Mouse (Mus musculus) stomach, embryonic 15.5 days (tissue): ENCODE measurements around the gene Gzmg. TPM values are rescaled to one million over a fixed set of nuclear protein-coding genes. Genes with fewer than 3 reads are reported as not detected.
"Not testable (repeated sequence)": the region's sequence is repeated elsewhere in the genome, so short reads cannot be mapped to it uniquely, and the experiment has no call there.

ENCODE experiments used
- ATAC-seq: fragments of 200-750 bp; cut with Nextera tagmentation; 2 replicates; pipeline ENCODE4 v1.8.0; 2017; ENCODE audit warnings: low read depth, moderate number of reproducible peaks, moderate TSS enrichment; ENCODE audit not compliant: insufficient read depth, low FRiP score
- H3K27ac ChIP-seq: fragments of 300-500 bp; sonication (generic); 2 replicates; pipeline ENCODE4 v1.5.1; 2015; ENCODE audit warnings: mild to moderate bottlenecking, inconsistent platforms
- H3K27me3 ChIP-seq: fragments of 300-500 bp; sonication (generic); replicated peaks from 2 replicates; pipeline ENCODE4 v1.6.1; 2015; ENCODE audit warnings: inconsistent platforms
- H3K36me3 ChIP-seq: fragments of 300-500 bp; sonication (generic); 2 replicates; pipeline ENCODE4 v1.6.1; 2015; ENCODE audit warnings: inconsistent platforms
- H3K4me1 ChIP-seq: fragments of 300-500 bp; sonication (generic); 2 replicates; pipeline ENCODE4 v1.6.1; 2015; ENCODE audit warnings: inconsistent platforms
- H3K4me2 ChIP-seq: fragments of 300-500 bp; sonication (generic); 2 replicates; pipeline ENCODE4 v1.6.1; 2015; ENCODE audit warnings: mild to moderate bottlenecking, inconsistent platforms
- H3K4me3 ChIP-seq: fragments of 300-500 bp; sonication (generic); replicated peaks from 2 replicates; pipeline ENCODE4 v1.5.1; 2015; ENCODE audit warnings: inconsistent platforms
- H3K9ac ChIP-seq: fragments of 300-500 bp; sonication (generic); 2 replicates; pipeline ENCODE4 v1.6.1; 2015; ENCODE audit warnings: inconsistent platforms
- H3K9me3 ChIP-seq: fragments of 300-500 bp; sonication (generic); 2 replicates; pipeline ENCODE4 v1.6.1; 2016; ENCODE audit warnings: inconsistent platforms
- WGBS: fragments of 180-500 bp; shearing (Covaris S2); methylation state at CpG from one replicate; pipeline ENCODE4 v1.1.7; 2015; 5-methylcytosine and 5-hydroxymethylcytosine counted together
- polyA plus RNA-seq: library from polyadenylated mRNA; unstranded; fragments of >200 nt; fragmentation: Nextera tagmentation; extraction: Ambion mirVana; gene quantifications from 2 replicates; pipeline ENCODE4 v1.2.1, GENCODE M21; 2015

Gzmg gene
- polyA plus RNA-seq, result not detected in 2 replicates

DNA sequence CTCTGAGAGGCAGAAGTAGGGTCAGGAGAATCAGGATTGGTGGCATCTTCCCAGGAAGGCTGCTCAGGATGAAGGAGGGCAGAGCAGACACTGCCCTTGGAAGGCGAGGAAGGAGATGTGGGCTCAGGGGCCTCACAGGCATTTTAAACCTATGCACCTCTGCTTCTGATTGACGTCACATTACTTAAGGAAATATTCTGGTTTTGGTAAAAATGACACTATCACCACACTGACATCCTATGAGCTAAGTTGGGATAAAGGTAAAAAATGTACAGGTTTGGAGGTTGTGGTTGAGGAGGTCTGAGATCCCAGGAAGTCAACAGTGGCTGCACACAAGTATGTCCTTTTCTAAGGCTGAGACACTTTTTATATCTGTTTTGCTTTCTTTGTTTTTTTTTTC, at the start of gene Gzmg:
Gene Gzmg (minus strand): TSS at position 101 of the 400 bp plus-strand sequence.
- H3K36me3 ChIP-seq, H3K4me1 ChIP-seq, ATAC-seq, H3K27me3 ChIP-seq, H3K27ac ChIP-seq, H3K4me3 ChIP-seq, H3K9ac ChIP-seq, H3K4me2 ChIP-seq, H3K9me3 ChIP-seq: not testable (repeated sequence)
- WGBS, result 84% methylated on average over 2 of the region's 2 CpGs

DNA sequence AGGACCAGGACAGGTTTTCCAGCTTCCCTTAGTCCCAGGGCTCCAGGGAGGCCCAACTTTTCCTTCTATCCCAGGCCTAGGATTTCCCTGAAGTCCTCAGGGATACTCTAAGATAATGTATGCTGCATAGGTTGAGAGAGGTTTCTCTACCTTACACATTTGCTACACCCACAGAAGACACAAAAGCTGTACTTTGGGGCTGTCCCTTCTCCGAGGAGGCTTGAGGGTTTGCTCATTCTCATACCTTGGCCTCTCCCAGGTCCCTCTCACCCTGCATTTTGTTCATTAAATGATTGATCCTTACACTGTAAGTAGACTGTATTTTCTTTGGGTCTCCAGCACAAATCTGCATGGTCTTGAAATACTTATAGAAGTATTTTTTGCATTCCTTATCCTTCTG, 46.2 kb upstream of the Gzmg start:
- no peaks in the 10 kb centered on the region for H3K27me3 ChIP-seq
- H3K4me1 ChIP-seq, result no peaks in the 10 kb centered on the region
- no peaks in the 10 kb centered on the region for H3K36me3 ChIP-seq
- H3K27ac ChIP-seq, result no peak overlapping the region
- H3K4me3 ChIP-seq, result no peak overlapping the region
- H3K9me3 ChIP-seq, result no peaks in the 10 kb centered on the region
- no peak overlapping the region for H3K4me2 ChIP-seq
- ATAC-seq, result no peak
- WGBS, result 79% methylated on average over 1 of the region's 1 CpGs
- no peak overlapping the region for H3K9ac ChIP-seq

DNA sequence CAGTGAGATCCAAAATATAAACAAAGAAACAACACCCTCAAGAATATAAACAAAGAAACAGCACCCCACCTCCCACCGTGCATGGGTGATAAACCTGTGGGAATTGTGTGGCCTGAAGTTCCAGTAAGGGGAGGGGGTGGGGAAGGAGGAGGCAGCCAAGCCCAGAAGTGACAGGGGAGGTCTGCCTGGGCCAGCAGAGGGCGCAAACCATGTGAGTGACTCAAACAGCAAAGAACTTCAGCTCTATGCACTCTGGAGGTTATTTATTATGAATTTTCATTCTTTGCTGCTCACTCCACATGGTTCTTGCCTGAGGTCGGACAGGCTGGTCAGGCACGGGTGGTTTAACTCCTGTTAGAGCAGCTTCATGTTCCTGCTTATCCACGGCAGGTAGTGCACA, 45.6 kb upstream of the Gzmg start:
- not testable (repeated sequence) for H3K9ac ChIP-seq, H3K9me3 ChIP-seq
- 38% methylated on average over 5 of the region's 5 CpGs for WGBS

DNA sequence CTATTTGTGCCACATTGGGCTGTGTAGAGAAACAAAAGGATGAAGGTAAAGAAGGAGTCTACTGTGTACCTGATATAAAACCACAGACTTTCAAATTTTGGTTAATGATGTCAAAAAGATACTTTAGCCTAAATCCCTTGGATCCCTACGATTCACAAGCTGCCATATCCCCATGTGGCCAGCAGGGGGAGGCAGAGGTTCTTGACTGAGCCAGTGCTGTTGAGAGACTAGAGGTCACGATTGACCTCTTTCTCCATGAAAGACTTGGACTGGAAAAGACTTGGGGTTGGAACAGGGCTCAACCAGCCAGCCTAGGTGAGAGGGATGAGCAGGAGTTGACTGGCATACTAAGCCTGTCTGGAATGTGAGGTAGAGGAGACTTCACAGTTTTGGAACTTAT, 44.6 kb upstream of the Gzmg start:
- no peak for ATAC-seq
- H3K9ac ChIP-seq, result no peak overlapping the region

More for the DNA sequence above, 45.6 kb upstream of the Gzmg start:
- H3K4me1 ChIP-seq, H3K36me3 ChIP-seq, H3K4me2 ChIP-seq, ATAC-seq, H3K27ac ChIP-seq, H3K27me3 ChIP-seq, H3K4me3 ChIP-seq: not testable (repeated sequence)

DNA sequence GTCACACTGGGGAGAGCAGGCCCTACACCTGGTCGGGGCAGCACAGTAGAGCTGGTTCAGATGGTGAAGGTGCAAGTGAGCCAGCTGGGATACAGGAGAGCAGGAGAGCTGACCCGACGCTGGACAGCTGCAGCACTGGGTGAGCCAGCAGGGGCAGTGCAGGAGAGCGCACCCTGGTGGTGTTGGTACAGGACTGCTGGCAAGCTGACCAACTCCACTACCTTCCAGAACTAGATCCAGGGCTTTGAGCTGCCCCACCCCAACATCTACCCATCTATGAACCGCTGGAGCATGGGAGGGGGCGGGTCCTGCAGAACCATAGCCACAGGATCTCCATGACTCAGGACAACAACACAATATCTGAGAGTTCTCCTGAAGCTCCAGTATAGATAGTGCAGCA, 27.6 kb upstream of the Gzmg start:
- no peak overlapping the region for H3K9ac ChIP-seq
- no peaks in the 10 kb centered on the region for H3K4me1 ChIP-seq
- 48% methylated on average over 6 of the region's 6 CpGs for WGBS
- H3K36me3 ChIP-seq, result no peaks in the 10 kb centered on the region
- no peak overlapping the region for H3K27ac ChIP-seq
- H3K4me3 ChIP-seq, result no peak overlapping the region
- H3K4me2 ChIP-seq, result no peak overlapping the region
- no peaks in the 10 kb centered on the region for H3K9me3 ChIP-seq
- H3K27me3 ChIP-seq, result no peaks in the 10 kb centered on the region
- no peak for ATAC-seq

More for the DNA sequence above, 44.6 kb upstream of the Gzmg start:
- Histone ChIP-seq H3K4me3 (no peak overlapping the region), H3K4me2 (no peak overlapping the region), H3K27me3 (no peaks in the 10 kb centered on the region), H3K4me1 (no peaks in the 10 kb centered on the region), H3K9me3 (no peaks in the 10 kb centered on the region), H3K27ac (no peak overlapping the region), H3K36me3 (no peaks in the 10 kb centered on the region)
- WGBS, result 7% methylated on average over 2 of the region's 2 CpGs

DNA sequence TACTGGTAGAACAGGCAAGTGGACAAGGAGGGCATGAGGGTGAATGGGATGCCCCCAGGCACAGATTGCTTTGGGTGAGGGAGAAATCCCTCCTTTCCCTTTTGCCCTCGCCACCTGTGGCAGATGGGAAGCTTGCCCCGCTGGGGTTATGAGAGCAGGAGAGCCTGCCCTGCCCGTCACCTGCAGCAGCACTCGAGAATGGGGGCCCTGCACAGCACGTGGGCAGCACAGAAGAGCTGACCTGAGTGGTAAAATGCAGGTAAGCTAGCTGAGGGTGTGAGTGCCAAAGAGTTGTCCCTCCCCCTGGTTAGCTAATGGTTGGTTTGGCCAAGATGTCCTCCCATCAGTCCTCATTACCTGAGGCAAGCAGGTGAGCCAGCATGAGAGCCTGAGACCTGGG, 27.1 kb upstream of the Gzmg start:
- Histone ChIP-seq H3K9ac (no peak overlapping the region), H3K9me3 (no peaks in the 10 kb centered on the region), H3K4me1 (no peaks in the 10 kb centered on the region), H3K36me3 (no peaks in the 10 kb centered on the region), H3K4me3 (no peak overlapping the region), H3K27ac (no peak overlapping the region), H3K4me2 (no peak overlapping the region), H3K27me3 (no peaks in the 10 kb centered on the region)
- 67% methylated on average over 5 of the region's 5 CpGs for WGBS
- no peak for ATAC-seq

DNA sequence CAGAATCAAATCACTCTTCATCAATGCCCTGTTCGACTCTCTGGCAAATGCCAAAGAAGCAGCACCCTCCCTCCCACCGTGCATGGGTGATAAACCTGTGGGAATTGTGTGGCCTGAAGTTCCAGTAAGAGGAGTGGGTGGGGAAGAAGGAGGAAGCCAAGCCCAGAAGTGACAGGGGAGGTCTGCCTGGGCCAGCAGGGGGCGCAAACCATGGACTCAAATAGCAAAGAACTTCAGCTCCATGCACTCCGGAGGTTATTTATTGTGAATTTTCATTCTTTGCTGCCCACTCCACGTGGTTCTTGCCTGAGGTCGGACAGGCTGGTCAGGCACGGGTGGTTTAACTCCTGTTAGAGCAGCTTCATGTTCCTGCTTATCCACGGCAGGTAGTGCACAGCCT, 18.3 kb upstream of the Gzmg start:
- H3K9me3 ChIP-seq, H3K4me1 ChIP-seq, ATAC-seq, H3K9ac ChIP-seq, H3K4me3 ChIP-seq, H3K36me3 ChIP-seq, H3K4me2 ChIP-seq, H3K27me3 ChIP-seq, H3K27ac ChIP-seq: not testable (repeated sequence)
- WGBS, result 19% methylated on average over 8 of the region's 8 CpGs

DNA sequence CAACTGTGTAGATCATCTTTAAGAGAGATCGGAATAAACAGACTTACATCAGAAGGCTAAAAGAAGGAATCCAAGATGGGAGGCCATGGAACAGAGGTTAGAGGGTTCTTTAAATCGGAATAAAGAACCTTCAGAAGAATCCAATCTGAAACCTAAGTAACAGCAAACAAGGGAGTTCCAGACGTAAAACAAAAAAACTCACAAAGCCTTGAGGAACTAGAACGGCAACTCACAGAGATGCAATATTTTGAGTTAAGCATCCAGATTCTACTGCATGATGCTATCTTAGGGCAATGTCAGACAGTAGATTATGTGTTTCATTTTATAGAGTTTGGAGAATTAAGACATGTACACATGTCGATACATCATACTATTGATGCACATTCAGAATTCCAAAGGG, 15.1 kb upstream of the Gzmg start, which contains the start of gene Gzmn:
Gene Gzmn (minus strand): TSS at position 101 of the 400 bp plus-strand sequence.
- Histone ChIP-seq H3K9ac (no peak within 1 kb of the TSS), H3K36me3 (no peaks in the 10 kb centered on the region), H3K27ac (no peak within 1 kb of the TSS), H3K4me1 (no peaks in the 10 kb centered on the region), H3K27me3 (no peaks in the 10 kb centered on the region), H3K9me3 (no peaks in the 10 kb centered on the region), H3K4me2 (no peak within 1 kb of the TSS), H3K4me3 (no peak within 1 kb of the TSS)
- ATAC-seq, result no peak
- WGBS, result 84% methylated on average over 5 of the region's 5 CpGs

DNA sequence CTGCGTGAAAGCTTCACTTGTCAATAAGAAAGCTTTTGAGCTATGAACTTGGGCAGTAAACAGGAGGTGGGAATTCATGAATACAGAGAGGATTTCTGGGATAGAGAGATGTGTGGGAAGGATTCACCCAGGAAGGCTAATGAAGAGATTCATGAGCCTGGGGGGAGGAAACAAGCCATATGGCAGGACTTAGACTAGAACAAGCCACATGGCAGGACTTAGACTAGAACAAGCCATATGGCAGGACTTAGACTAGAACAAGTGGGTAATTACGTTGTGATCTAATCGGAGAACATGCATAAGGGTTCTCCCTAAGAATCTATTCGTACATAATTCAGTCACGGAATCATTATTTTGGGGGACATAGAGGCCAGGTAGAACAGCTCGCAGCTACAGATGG, 14.0 kb upstream of the Gzmg start:
- Histone ChIP-seq H3K9ac (no peak overlapping the region), H3K27me3 (no peaks in the 10 kb centered on the region), H3K4me3 (no peak overlapping the region), H3K27ac (no peak overlapping the region), H3K36me3 (no peaks in the 10 kb centered on the region), H3K9me3 (no peaks in the 10 kb centered on the region), H3K4me2 (no peak overlapping the region), H3K4me1 (no peaks in the 10 kb centered on the region)
- 88% methylated on average over 6 of the region's 6 CpGs for whole genome bisulfite sequencing
- no peak for ATAC-seq

DNA sequence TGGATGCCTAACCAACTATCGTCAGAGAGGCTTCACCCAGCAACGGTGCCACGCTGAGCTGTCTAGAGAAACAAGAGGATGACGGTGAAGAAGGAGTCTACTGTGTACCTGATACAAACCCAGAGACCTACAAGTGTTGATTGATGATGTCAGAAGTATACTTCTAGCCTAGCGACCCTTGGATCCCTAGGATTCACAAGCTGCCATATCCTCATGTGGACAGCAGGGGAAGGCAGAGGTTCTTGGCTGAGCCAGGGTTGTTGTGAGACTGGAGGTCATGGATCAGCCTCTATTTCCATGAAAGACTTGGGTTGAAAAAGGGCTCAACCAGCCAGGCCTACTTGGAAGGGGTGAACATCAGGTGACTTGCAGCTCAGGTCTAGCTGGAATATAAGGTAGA, 13.4 kb upstream of the Gzmg start:
- no peaks in the 10 kb centered on the region for H3K27me3 ChIP-seq
- H3K4me2 ChIP-seq, result no peak overlapping the region
- 91% methylated on average over 5 of the region's 5 CpGs for WGBS
- no peaks in the 10 kb centered on the region for H3K9me3 ChIP-seq
- H3K4me1 ChIP-seq, result no peaks in the 10 kb centered on the region
- H3K9ac ChIP-seq, result no peak overlapping the region
- H3K4me3 ChIP-seq, result no peak overlapping the region
- no peak overlapping the region for H3K27ac ChIP-seq
- no peaks in the 10 kb centered on the region for H3K36me3 ChIP-seq
- ATAC-seq, result no peak

DNA sequence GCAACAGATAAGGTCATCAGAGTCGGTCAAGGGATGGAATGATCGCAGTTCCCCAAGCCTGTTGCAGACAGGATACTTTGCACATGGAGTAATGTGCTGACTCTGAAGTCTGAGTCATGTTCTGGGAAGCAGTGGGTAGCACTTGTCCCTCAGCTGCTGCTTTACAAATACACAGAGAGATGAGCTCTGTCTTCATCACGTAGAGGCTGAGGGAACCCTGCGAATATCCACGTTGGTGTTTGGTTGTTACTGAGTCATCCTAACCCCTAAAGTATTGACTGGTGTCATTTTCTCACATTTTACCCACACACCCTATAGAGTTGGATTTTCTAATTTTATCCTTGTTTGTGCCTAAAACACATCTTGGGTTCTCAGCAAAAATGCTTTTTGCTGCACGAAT, 8.6 kb upstream of the Gzmg start:
- no peak overlapping the region for H3K9ac ChIP-seq
- no peaks in the 10 kb centered on the region for H3K36me3 ChIP-seq
- H3K9me3 ChIP-seq, result no peaks in the 10 kb centered on the region
- no peak overlapping the region for H3K4me3 ChIP-seq
- H3K27me3 ChIP-seq, result no peaks in the 10 kb centered on the region
- H3K4me1 ChIP-seq, result no peaks in the 10 kb centered on the region
- 61% methylated on average over 6 of the region's 6 CpGs for WGBS
- ATAC-seq, result no peak
- no peak overlapping the region for H3K4me2 ChIP-seq
- H3K27ac ChIP-seq, result no peak overlapping the region

DNA sequence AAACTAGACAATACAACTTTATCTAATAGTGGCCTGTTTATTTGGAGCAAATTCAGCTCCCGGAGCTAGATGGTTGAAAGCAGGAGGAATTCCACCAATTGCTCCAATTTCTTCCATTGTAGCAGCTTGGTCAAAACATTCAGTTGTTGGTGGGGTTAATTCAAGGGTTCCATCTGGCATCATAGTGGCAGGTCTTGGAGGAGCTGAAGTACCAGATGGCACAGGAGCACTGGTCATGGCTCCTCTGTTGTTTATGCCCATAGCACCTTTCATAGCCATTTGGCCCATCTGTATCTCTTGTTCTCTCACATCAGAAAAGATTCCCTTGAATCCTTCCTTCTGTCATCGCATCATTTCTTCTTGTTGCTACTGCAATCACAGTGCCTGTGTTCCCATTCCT, 2.7 kb upstream of the Gzmg start:
- Histone ChIP-seq H3K27me3 (no peaks in the 10 kb centered on the region), H3K9me3 (no peaks in the 10 kb centered on the region), H3K9ac (no peak overlapping the region), H3K4me1 (no peaks in the 10 kb centered on the region), H3K4me2 (no peak overlapping the region), H3K27ac (no peak overlapping the region), H3K4me3 (no peak overlapping the region), H3K36me3 (no peaks in the 10 kb centered on the region)
- no peak for ATAC-seq
- 77% methylated on average over 2 of the region's 2 CpGs for WGBS

DNA sequence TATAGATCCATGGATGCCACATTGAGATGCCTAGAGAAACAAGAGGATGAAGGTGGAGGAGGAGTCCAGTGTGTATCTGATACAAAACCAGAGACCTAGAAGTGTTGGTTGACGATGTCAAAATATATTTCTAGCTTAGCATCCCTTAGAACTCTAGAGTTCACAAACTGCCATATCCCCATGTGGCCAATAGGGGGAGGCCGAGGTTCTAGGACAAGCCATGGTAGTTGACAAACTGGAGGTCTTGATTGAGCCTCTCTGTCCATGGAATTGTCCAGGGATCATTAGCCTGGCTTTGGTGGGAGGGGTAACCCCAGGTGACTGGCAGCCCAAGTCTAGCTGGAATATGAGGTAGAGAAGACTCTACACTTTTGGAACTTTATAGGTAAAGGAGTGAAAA, 4.0 kb downstream of the Gzmg start:
- no peak for ATAC-seq
- Histone ChIP-seq H3K4me2 (no peak overlapping the region), H3K9ac (no peak overlapping the region), H3K27me3 (no peaks in the 10 kb centered on the region), H3K9me3 (no peaks in the 10 kb centered on the region), H3K4me3 (no peak overlapping the region), H3K4me1 (no peaks in the 10 kb centered on the region), H3K27ac (no peak overlapping the region), H3K36me3 (no peaks in the 10 kb centered on the region)
- 53% methylated on average over 2 of the region's 2 CpGs for WGBS
